Mouse (Mus musculus) C2C12 (cell line): ENCODE data around the gene Iqgap1. TPM values are rescaled to one million over a fixed set of nuclear protein-coding genes. Genes with fewer than 3 reads are reported as not detected.

ENCODE experiments used
- H3K27me3 ChIP-seq: one replicate; pipeline ENCODE4 v1.6.1; 2011; ENCODE audit not compliant: control insufficient read depth, insufficient read depth, insufficient read length
- H3K36me3 ChIP-seq: one replicate; pipeline ENCODE4 v1.6.1; 2011; ENCODE audit not compliant: control insufficient read depth, insufficient read depth
- H3K4me3 ChIP-seq: one replicate; pipeline ENCODE4 v1.5.1; 2011; ENCODE audit warnings: mild to moderate bottlenecking, control low read depth; ENCODE audit not compliant: poor library complexity, insufficient read depth, severe bottlenecking
- H3K79me2 ChIP-seq: one replicate; pipeline ENCODE4 v1.6.1; 2011; ENCODE audit not compliant: control insufficient read depth, insufficient read depth
- H3K79me3 ChIP-seq: one replicate; pipeline ENCODE4 v1.6.1; 2011; ENCODE audit warnings: low read depth, control low read depth
- H3ac ChIP-seq: one replicate; pipeline ENCODE3; 2011; ENCODE audit warnings: low read depth; ENCODE audit not compliant: control insufficient read depth, insufficient read length
- CEBPB ChIP-seq: IDR thresholded peaks from one replicate; pipeline ENCODE4 v1.6.1; 2011; ENCODE audit warnings: low read depth, mild to moderate bottlenecking, control low read depth, moderate library complexity
- CTCF ChIP-seq: IDR thresholded peaks from one replicate; pipeline ENCODE4 v1.5.1; 2011; ENCODE audit not compliant: control insufficient read depth, insufficient read depth, insufficient read length
- FOSL1 ChIP-seq: IDR thresholded peaks from one replicate; pipeline ENCODE4 v1.8.0; 2011; ENCODE audit warnings: mild to moderate bottlenecking, low read length; ENCODE audit not compliant: poor library complexity, insufficient read depth, severe bottlenecking
- MAX ChIP-seq: IDR thresholded peaks from one replicate; pipeline ENCODE4 v1.6.1; 2011; ENCODE audit warnings: mild to moderate bottlenecking, control low read depth
- MYOD1 ChIP-seq: IDR thresholded peaks from one replicate; pipeline ENCODE4 v1.6.1; 2011; ENCODE audit warnings: low read depth; ENCODE audit not compliant: control insufficient read depth, insufficient read length
- MYOG ChIP-seq: IDR thresholded peaks from one replicate; pipeline ENCODE4 v1.6.1; 2011; ENCODE audit not compliant: control insufficient read depth, insufficient read length; ENCODE audit errors: extremely low read depth
- USF1 ChIP-seq: IDR thresholded peaks from one replicate; pipeline ENCODE4 v1.6.1; 2011; ENCODE audit warnings: low read depth, mild to moderate bottlenecking, control low read depth, moderate library complexity
- long read RNA-seq, 2 experiments: library from polyadenylated mRNA; unstranded; transcript quantifications; one replicate each; pipeline ENCODE4 v2.0.0; 2019 to 2020
- polyA plus RNA-seq: library from polyadenylated mRNA; unstranded; fragments of >200 nt; fragmentation: generic; extraction: Trizol; gene quantifications from one replicate; pipeline ENCODE4 v1.2.1, GENCODE M21; 2012; ENCODE audit warnings: missing spikeins

The Iqgap1 gene
- 82.7 TPM for polyA plus RNA-seq
- long read RNA-seq, experiment 1, partial matches to known transcripts = 16 of 41 reads
- long read RNA-seq, experiment 1, other reads (novel, unspliced or antisense) = 25 of 41 reads
- long read RNA-seq, experiment 2, full-length matches to known transcripts = 145 of 431 reads
- long read RNA-seq, experiment 2, partial matches to known transcripts = 269 of 431 reads
- long read RNA-seq, experiment 2, other reads (novel, unspliced or antisense) = 17 of 431 reads

- TF ChIP-seq MAX = no peak
- TF ChIP-seq CEBPB = no peak
- no peak for TF ChIP-seq FOSL1
- TF ChIP-seq CTCF = no peak
- TF ChIP-seq MYOD1 = no peak
- no peak for TF ChIP-seq USF1
- no peak for TF ChIP-seq MYOG
- H3K79me2 ChIP-seq = no peaks in the 10 kb centered on the region
- H3K27me3 ChIP-seq = no peaks in the 10 kb centered on the region
- H3K4me3 ChIP-seq = no peak within 1 kb of the TSS
- no peaks in the 10 kb centered on the region for H3K79me3 ChIP-seq
- no peak within 1 kb of the TSS for H3ac ChIP-seq
- H3K36me3 ChIP-seq = no peaks in the 10 kb centered on the region
Measured at GRCm38 (mm10) chr7:80825843-80826403, at the start of gene Iqgap1. TSS of gene Iqgap1 (minus strand) at chr7:80825974.

GRCm38 (mm10) chr7:80873631-80874030, 47.9 kb upstream of the Iqgap1 start:
- Histone ChIP-seq H3K27me3 (no peaks in the 10 kb centered on the region), H3K4me3 (no peak overlapping the region), H3K79me3 (no peaks in the 10 kb centered on the region), H3K79me2 (no peaks in the 10 kb centered on the region), H3ac (no peak overlapping the region), H3K36me3 (peaks cover under 1% of the 10 kb centered on the region)
- TF ChIP-seq CTCF (no peak), MYOD1 (no peak), MAX (no peak), FOSL1 (no peak), MYOG (no peak), CEBPB (no peak), USF1 (no peak)

GRCm38 (mm10) chr7:80873038-80873437, 47.3 kb upstream of the Iqgap1 start:
- TF ChIP-seq FOSL1 (no peak), USF1 (no peak), CEBPB (no peak), MYOD1 (no peak), CTCF (no peak)
- Histone ChIP-seq H3K79me2 (no peaks in the 10 kb centered on the region), H3K79me3 (no peaks in the 10 kb centered on the region), H3K27me3 (no peaks in the 10 kb centered on the region), H3K4me3 (no peak overlapping the region), H3ac (no peak overlapping the region), H3K36me3 (peaks cover 7% of the 10 kb centered on the region)

- Histone ChIP-seq H3K79me3 (no peaks in the 10 kb centered on the region), H3ac (no peak overlapping the region), H3K27me3 (no peaks in the 10 kb centered on the region), H3K79me2 (peaks cover 4% of the 10 kb centered on the region), H3K36me3 (peaks cover 15% of the 10 kb centered on the region), H3K4me3 (no peak overlapping the region)
- TF ChIP-seq MYOG (no peak), MYOD1 (no peak), CTCF (no peak), CEBPB (no peak), FOSL1 (no peak), USF1 (no peak), MAX (no peak)
Measured at GRCm38 (mm10) chr7:80868686-80869085, 42.9 kb upstream of the Iqgap1 start.

- H3K27me3 ChIP-seq = no peaks in the 10 kb centered on the region
- H3K36me3 ChIP-seq = peaks cover 15% of the 10 kb centered on the region
- no peak overlapping the region for H3ac ChIP-seq
- no peaks in the 10 kb centered on the region for H3K79me3 ChIP-seq
- TF ChIP-seq MYOD1 = no peak
- TF ChIP-seq CEBPB = no peak
- no peak for TF ChIP-seq MAX
- TF ChIP-seq USF1 = no peak
- TF ChIP-seq FOSL1 = no peak
- no peak for TF ChIP-seq MYOG
- no peak for TF ChIP-seq CTCF
- H3K79me2 ChIP-seq = peaks cover 15% of the 10 kb centered on the region
- H3K4me3 ChIP-seq = no peak overlapping the region
Measured at GRCm38 (mm10) chr7:80866514-80867147, 40.9 kb upstream of the Iqgap1 start.
